Mouse (Mus musculus): Measurements from ENCODE around the gene Nectin4. TPM values are rescaled to one million over a fixed set of nuclear protein-coding genes. Genes with fewer than 3 reads are reported as not detected.

Nectin4 gene
- polyA plus RNA-seq, 1 experiment from 2014 or later, result 0.74 TPM

- Histone ChIP-seq H3K9me3 (peaks cover 3% of the 10 kb centered on the region; the same call in 1 of the 2 replicates), H3K27ac (replicated peaks) (peak overlapping the region; percentile 85), H3K27me3 (no peaks in the 10 kb centered on the region), H3K9ac (replicated peaks) (peak overlapping the region; percentile 58), H3K4me2 (replicated peaks) (peak overlapping the region; percentile 84), H3K4me3 (peak overlapping the region; percentile 51), H3K4me1 (peaks cover 18% of the 10 kb centered on the region), H3K36me3 (peaks cover 14% of the 10 kb centered on the region)
- 36% methylated on average over 16 of the region's 16 CpGs for WGBS
- peak; percentile 75 for ATAC-seq (replicated peaks)
Observed at GRCm38 (mm10) chr1:171361106-171362103, 8.5 kb upstream of the Nectin4 start.

GRCm38 (mm10) chr1:171365934-171366333, 4.0 kb upstream of the Nectin4 start:
- H3K4me3 ChIP-seq, result no peak overlapping the region
- peaks cover 8% of the 10 kb centered on the region for H3K4me1 ChIP-seq
- no peak for ATAC-seq (replicated peaks)
- H3K27ac ChIP-seq (replicated peaks), result no peak overlapping the region
- H3K9ac ChIP-seq (replicated peaks), result no peak overlapping the region
- H3K27me3 ChIP-seq, result no peaks in the 10 kb centered on the region
- WGBS, result 55% methylated on average over 7 of the region's 7 CpGs
- H3K9me3 ChIP-seq, result no peaks in the 10 kb centered on the region
- no peaks in the 10 kb centered on the region for H3K36me3 ChIP-seq
- H3K4me2 ChIP-seq (replicated peaks), result no peak overlapping the region

GRCm38 (mm10) chr1:171372880-171373279, 3.0 kb downstream of the Nectin4 start:
- H3K4me2 ChIP-seq (replicated peaks), result no peak overlapping the region
- no peaks in the 10 kb centered on the region for H3K4me1 ChIP-seq
- H3K9ac ChIP-seq (replicated peaks), result no peak overlapping the region
- H3K36me3 ChIP-seq, result no peaks in the 10 kb centered on the region
- 45% methylated on average over 3 of the region's 3 CpGs for WGBS
- no peak overlapping the region for H3K4me3 ChIP-seq
- ATAC-seq (replicated peaks), result no peak
- no peaks in the 10 kb centered on the region for H3K9me3 ChIP-seq
- no peak overlapping the region for H3K27ac ChIP-seq (replicated peaks)
- H3K27me3 ChIP-seq, result no peaks in the 10 kb centered on the region

GRCm38 (mm10) chr1:171373946-171374345, 4.0 kb downstream of the Nectin4 start:
- H3K36me3 ChIP-seq, result no peaks in the 10 kb centered on the region
- H3K27me3 ChIP-seq, result no peaks in the 10 kb centered on the region
- WGBS, result 2% methylated on average over 4 of the region's 4 CpGs
- no peaks in the 10 kb centered on the region for H3K4me1 ChIP-seq
- no peak overlapping the region for H3K9ac ChIP-seq (replicated peaks)
- no peak overlapping the region for H3K4me2 ChIP-seq (replicated peaks)
- no peaks in the 10 kb centered on the region for H3K9me3 ChIP-seq
- ATAC-seq (replicated peaks), result no peak
- H3K4me3 ChIP-seq, result no peak overlapping the region
- no peak overlapping the region for H3K27ac ChIP-seq (replicated peaks)

- H3K4me1 ChIP-seq, result peaks cover 8% of the 10 kb centered on the region
- WGBS, result 52% methylated on average over 9 of the region's 9 CpGs
- 0 out of 2 replicates have a peak, but pooled peaks cover 8% of the 10 kb centered on the region for H3K27me3 ChIP-seq
- H3K4me2 ChIP-seq (replicated peaks), result no peak overlapping the region
- H3K4me3 ChIP-seq, result no peak overlapping the region
- H3K27ac ChIP-seq (replicated peaks), result no peak overlapping the region
- ATAC-seq (replicated peaks), result no peak
- H3K36me3 ChIP-seq, result no peaks in the 10 kb centered on the region
- no peaks in the 10 kb centered on the region for H3K9me3 ChIP-seq
- H3K9ac ChIP-seq (replicated peaks), result no peak overlapping the region
Observed at GRCm38 (mm10) chr1:171375646-171376097, 5.8 kb downstream of the Nectin4 start.

- no peaks in the 10 kb centered on the region for H3K9me3 ChIP-seq
- 88% methylated on average over 6 of the region's 6 CpGs for WGBS
- H3K4me1 ChIP-seq, result peaks cover 8% of the 10 kb centered on the region
- no peak overlapping the region for H3K9ac ChIP-seq (replicated peaks)
- H3K36me3 ChIP-seq, result no peaks in the 10 kb centered on the region
- H3K4me3 ChIP-seq, result no peak overlapping the region
- H3K27me3 ChIP-seq, result peaks cover 12% of the 10 kb centered on the region; the same call in 1 of the 2 replicates
- ATAC-seq (replicated peaks), result no peak
- no peak overlapping the region for H3K27ac ChIP-seq (replicated peaks)
- H3K4me2 ChIP-seq (replicated peaks), result no peak overlapping the region
Observed at GRCm38 (mm10) chr1:171378298-171378697, 8.4 kb downstream of the Nectin4 start.

GRCm38 (mm10) chr1:171379935-171380599, 10.2 kb downstream of the Nectin4 start:
- peak overlapping the region; percentile 34 for H3K4me3 ChIP-seq
- no peaks in the 10 kb centered on the region for H3K9me3 ChIP-seq
- peaks cover 12% of the 10 kb centered on the region; the same call in 1 of the 2 replicates for H3K27me3 ChIP-seq
- peak overlapping the region; percentile 50 for H3K4me2 ChIP-seq (replicated peaks)
- H3K27ac ChIP-seq (replicated peaks), result peak overlapping the region; percentile 44; the same call in 1 of the 2 replicates
- ATAC-seq (replicated peaks), result peak; percentile 75
- peak overlapping the region; percentile 24; the same call in 1 of the 2 replicates for H3K9ac ChIP-seq (replicated peaks)
- 3% methylated on average over 31 of the region's 31 CpGs for WGBS
- no peaks in the 10 kb centered on the region for H3K36me3 ChIP-seq
- peaks cover 8% of the 10 kb centered on the region for H3K4me1 ChIP-seq

- ATAC-seq (replicated peaks), result no peak
- H3K4me2 ChIP-seq (replicated peaks), result no peak overlapping the region
- H3K36me3 ChIP-seq, result no peaks in the 10 kb centered on the region
- H3K27ac ChIP-seq (replicated peaks), result no peak overlapping the region
- WGBS, result 82% methylated on average over 11 of the region's 11 CpGs
- peaks cover 8% of the 10 kb centered on the region for H3K4me1 ChIP-seq
- H3K9ac ChIP-seq (replicated peaks), result no peak overlapping the region
- H3K27me3 ChIP-seq, result peaks cover 12% of the 10 kb centered on the region; the same call in 1 of the 2 replicates
- H3K9me3 ChIP-seq, result no peaks in the 10 kb centered on the region
- H3K4me3 ChIP-seq, result no peak overlapping the region
Observed at GRCm38 (mm10) chr1:171382096-171382620, 12.3 kb downstream of the Nectin4 start.

- H3K9ac ChIP-seq (replicated peaks), result no peak overlapping the region
- H3K4me1 ChIP-seq, result peaks cover 8% of the 10 kb centered on the region
- no peak overlapping the region for H3K4me3 ChIP-seq
- H3K9me3 ChIP-seq, result no peaks in the 10 kb centered on the region
- ATAC-seq (replicated peaks), result no peak
- H3K27ac ChIP-seq (replicated peaks), result no peak overlapping the region
- 68% methylated on average over 9 of the region's 9 CpGs for WGBS
- H3K27me3 ChIP-seq, result peaks cover 12% of the 10 kb centered on the region; the same call in 1 of the 2 replicates
- no peak overlapping the region for H3K4me2 ChIP-seq (replicated peaks)
- H3K36me3 ChIP-seq, result no peaks in the 10 kb centered on the region
Observed at GRCm38 (mm10) chr1:171384361-171384760, 14.5 kb downstream of the Nectin4 start.

- Histone ChIP-seq H3K27ac (replicated peaks) (no peak overlapping the region), H3K4me1 (peaks cover under 1% of the 10 kb centered on the region), H3K9me3 (no peaks in the 10 kb centered on the region), H3K4me3 (no peak overlapping the region), H3K27me3 (peaks cover 6% of the 10 kb centered on the region; the same call in 1 of the 2 replicates), H3K9ac (replicated peaks) (no peak overlapping the region), H3K36me3 (no peaks in the 10 kb centered on the region), H3K4me2 (replicated peaks) (no peak overlapping the region)
- 68% methylated on average over 9 of the region's 9 CpGs for WGBS
- ATAC-seq (replicated peaks), result no peak
Observed at GRCm38 (mm10) chr1:171385171-171385570, 15.3 kb downstream of the Nectin4 start.

GRCm38 (mm10) chr1:171387099-171387498, 17.2 kb downstream of the Nectin4 start:
- 19% methylated on average over 6 of the region's 6 CpGs for WGBS
- no peak for ATAC-seq (replicated peaks)

More at GRCm38 (mm10) chr1:171387099-171387498, 17.2 kb downstream of the Nectin4 start:
- Histone ChIP-seq H3K27me3 (no peaks in the 10 kb centered on the region), H3K9me3 (no peaks in the 10 kb centered on the region), H3K4me1 (no peaks in the 10 kb centered on the region), H3K9ac (replicated peaks) (no peak overlapping the region), H3K36me3 (no peaks in the 10 kb centered on the region), H3K27ac (replicated peaks) (no peak overlapping the region), H3K4me2 (replicated peaks) (no peak overlapping the region), H3K4me3 (no peak overlapping the region)
